Mouse (Mus musculus) lung, embryonic 14.5 days (tissue): ENCODE measurements around the gene Tmem60. TPM values are rescaled to one million over a fixed set of nuclear protein-coding genes. Genes with fewer than 3 reads are reported as not detected.

Source experiments
- ATAC-seq: fragments of 200-750 bp; cut with Nextera tagmentation; 2 replicates; pipeline ENCODE4 v1.8.0; 2017; ENCODE audit warnings: mild to moderate bottlenecking, moderate TSS enrichment, moderate library complexity; ENCODE audit not compliant: insufficient read depth
- DNase-seq: peaks from one replicate; pipeline ENCODE4 v3.0.0-alpha.2; 2015
- H3K27ac ChIP-seq: fragments of 300-500 bp; sonication (generic); 2 replicates; pipeline ENCODE4 v1.5.1; 2014; ENCODE audit warnings: low read depth, mild to moderate bottlenecking, moderate library complexity
- H3K27me3 ChIP-seq: fragments of 300-500 bp; sonication (generic); 2 replicates; pipeline ENCODE4 v1.6.1; 2014; ENCODE audit warnings: low read length, control low read depth; ENCODE audit not compliant: insufficient read depth
- H3K36me3 ChIP-seq: fragments of 300-500 bp; sonication (generic); 2 replicates; pipeline ENCODE4 v1.6.1; 2014; ENCODE audit warnings: control low read depth; ENCODE audit not compliant: insufficient read depth
- H3K4me1 ChIP-seq: fragments of 300-500 bp; sonication (generic); 2 replicates; pipeline ENCODE4 v1.6.1; 2014; ENCODE audit warnings: antibody characterized with exemption, control low read depth; ENCODE audit not compliant: insufficient read depth
- H3K4me2 ChIP-seq: fragments of 300-500 bp; sonication (generic); 2 replicates; pipeline ENCODE4 v1.6.1; 2014; ENCODE audit warnings: mild to moderate bottlenecking
- H3K4me3 ChIP-seq: fragments of 300-500 bp; sonication (generic); 2 replicates; pipeline ENCODE4 v1.5.1; 2014; ENCODE audit warnings: low read depth, low read length
- H3K9ac ChIP-seq: fragments of 300-500 bp; sonication (generic); 2 replicates; pipeline ENCODE4 v1.6.1; 2014
- H3K9me3 ChIP-seq: fragments of 300-500 bp; sonication (generic); 2 replicates; pipeline ENCODE4 v1.6.1; 2016; ENCODE audit warnings: low read depth, low read length, control low read depth
- CTCF ChIP-seq: IDR thresholded peaks from 2 replicates; pipeline ENCODE4 v1.5.1; 2016; ENCODE audit warnings: antibody characterized with exemption, low read depth
- WGBS: fragments of 180-500 bp; shearing (Covaris S2); extraction: QIAGEN DNeasy Blood & Tissue Kit; methylation state at CpG from one replicate; pipeline ENCODE4 v1.1.7; 2014; 5-methylcytosine and 5-hydroxymethylcytosine counted together
- polyA plus RNA-seq: library from polyadenylated mRNA; unstranded; fragments of >200 nt; fragmentation: Nextera tagmentation; extraction: Ambion mirVana; gene quantifications from 2 replicates; pipeline ENCODE4 v1.2.1, GENCODE M21; 2014

The Tmem60 gene
- polyA plus RNA-seq, 1 experiment from 2014 or later = 45.2 TPM

- WGBS = 67% methylated on average over 2 of the region's 2 CpGs
- Histone ChIP-seq H3K9me3 (no peaks in the 10 kb centered on the region), H3K9ac (peak overlapping the region; percentile 22; the same call in 1 of the 2 replicates), H3K4me2 (peak overlapping the region; percentile 63), H3K27me3 (no peaks in the 10 kb centered on the region), H3K36me3 (0 out of 2 replicates have a peak, but pooled peaks cover 1% of the 10 kb centered on the region), H3K4me1 (peaks cover 7% of the 10 kb centered on the region; the same call in 1 of the 2 replicates), H3K4me3 (peak overlapping the region; percentile 65), H3K27ac (no peak overlapping the region)
- DNase-seq = no peak
- ATAC-seq = no peak
- TF ChIP-seq CTCF = no peak
These were observed 1.6 kb upstream of the Tmem60 start for GRCm38 (mm10) chr5:20880386-20880785.

DNA sequence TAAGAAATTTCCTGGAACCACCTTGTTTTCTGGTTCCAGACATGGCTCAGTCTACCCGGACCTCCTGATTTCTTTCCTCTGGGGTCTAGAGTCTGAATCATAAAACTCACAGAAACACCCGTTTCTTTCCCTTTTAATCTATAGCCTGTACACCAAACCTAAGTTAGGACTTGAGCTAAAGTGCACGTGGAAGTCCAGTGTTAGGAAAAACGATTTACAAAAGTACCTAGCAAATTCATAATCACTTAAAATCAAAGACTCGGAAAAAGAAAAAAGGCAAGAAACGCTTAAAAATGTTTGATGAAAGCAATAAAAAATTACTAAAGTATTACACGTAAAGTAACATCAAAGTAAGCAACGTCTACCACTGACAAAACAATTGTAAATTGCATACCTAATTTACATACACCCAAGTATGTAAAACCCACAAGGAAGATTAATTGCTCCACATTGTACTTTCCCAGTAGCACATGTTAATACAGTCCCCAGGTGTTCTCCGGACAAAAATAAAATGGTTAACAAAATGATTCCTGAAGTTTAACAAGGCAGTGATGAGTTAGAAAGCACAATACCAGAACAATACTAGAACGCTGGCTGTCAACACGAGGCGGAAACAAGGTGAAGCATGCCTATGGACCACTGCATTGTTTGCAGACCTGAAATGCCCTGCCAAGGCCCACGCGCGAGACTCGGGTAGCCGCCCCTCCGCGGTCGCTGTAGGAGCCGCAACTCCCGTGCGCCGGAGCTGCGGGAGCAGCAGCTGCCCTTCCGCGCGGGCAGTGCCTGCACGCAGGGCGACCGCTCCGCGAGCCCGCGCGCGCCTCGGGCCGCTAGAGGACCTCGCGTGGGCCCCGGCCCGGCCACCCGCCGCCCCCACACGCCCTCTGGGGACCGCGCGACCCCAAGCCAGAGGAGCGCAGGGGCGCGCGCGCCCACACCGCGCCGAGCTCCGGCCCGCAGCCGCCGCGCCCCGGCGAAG, 905 bp upstream of the Tmem60 start:
- TF ChIP-seq CTCF = no peak
- Histone ChIP-seq H3K27me3 (no peaks in the 10 kb centered on the region), H3K4me1 (peaks cover 7% of the 10 kb centered on the region; the same call in 1 of the 2 replicates), H3K36me3 (0 out of 2 replicates have a peak, but pooled peaks cover 3% of the 10 kb centered on the region), H3K27ac (peak overlapping the region; percentile 92), H3K4me2 (peak overlapping the region; percentile 63), H3K9me3 (no peaks in the 10 kb centered on the region), H3K9ac (peak overlapping the region; percentile 80), H3K4me3 (peak overlapping the region; percentile 65)
- peak; percentile 65 for DNase-seq
- ATAC-seq = peak; percentile 39
- WGBS = 1% methylated on average over 47 of the region's 64 CpGs

- Histone ChIP-seq H3K9me3 (no peaks in the 10 kb centered on the region), H3K27me3 (no peaks in the 10 kb centered on the region), H3K36me3 (peaks cover 7% of the 10 kb centered on the region; the same call in 1 of the 2 replicates), H3K4me2 (peak overlapping the region; percentile 65), H3K9ac (peak overlapping the region; percentile 26; the same call in 1 of the 2 replicates), H3K4me1 (peaks cover 7% of the 10 kb centered on the region; the same call in 1 of the 2 replicates), H3K27ac (no peak overlapping the region), H3K4me3 (no peak overlapping the region)
- no peak for DNase-seq
- ATAC-seq = no peak
- no peak for TF ChIP-seq CTCF
- WGBS = 67% methylated on average over 4 of the region's 4 CpGs
These were observed 2.1 kb downstream of the Tmem60 start for GRCm38 (mm10) chr5:20884036-20884620.

DNA sequence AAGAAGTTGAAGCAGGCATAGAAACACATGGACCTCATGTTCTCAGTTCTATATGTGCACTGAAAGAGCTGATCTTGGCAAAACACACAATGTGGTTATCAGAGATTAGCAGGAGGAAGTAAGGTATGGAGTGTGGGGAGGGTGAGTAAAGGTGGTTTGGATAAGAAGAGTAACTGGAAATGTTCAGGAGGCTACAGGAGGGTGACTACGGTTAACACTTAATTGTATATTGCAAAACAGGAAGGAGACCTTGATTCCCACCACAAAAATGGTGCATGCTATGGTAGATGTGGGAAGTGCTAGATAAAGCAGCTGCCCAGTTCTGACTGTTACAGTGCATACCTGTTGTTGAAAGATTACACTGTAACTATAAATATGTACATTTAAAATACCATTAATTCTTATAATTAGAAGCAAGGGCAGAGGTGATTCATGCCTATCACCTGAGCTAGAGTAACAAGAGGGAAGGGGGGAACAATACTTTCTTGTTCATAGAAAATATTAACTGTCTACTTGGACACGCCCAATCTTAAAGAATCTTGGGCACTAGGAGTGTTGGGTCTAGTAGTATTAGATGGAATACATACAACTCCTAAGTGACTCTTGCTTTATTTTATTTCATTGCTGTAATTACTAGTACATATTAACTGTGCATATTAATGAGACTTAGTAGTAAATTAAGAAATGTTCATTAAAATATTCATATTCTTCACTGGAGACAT, 15.6 kb downstream of the Tmem60 start:
- H3K9ac ChIP-seq = no peak overlapping the region
- H3K4me1 ChIP-seq = no peaks in the 10 kb centered on the region
- no peak for TF ChIP-seq CTCF
- no peaks in the 10 kb centered on the region for H3K9me3 ChIP-seq
- H3K36me3 ChIP-seq = peaks cover 38% of the 10 kb centered on the region
- DNase-seq (no peak), ATAC-seq (no peak)
- 86% methylated on average over 2 of the region's 2 CpGs for WGBS
- H3K27ac ChIP-seq = no peak overlapping the region
- H3K27me3 ChIP-seq = no peaks in the 10 kb centered on the region
- no peak overlapping the region for H3K4me2 ChIP-seq
- no peak overlapping the region for H3K4me3 ChIP-seq

GRCm38 (mm10) chr5:20904647-20905046, 22.7 kb downstream of the Tmem60 start:
- Histone ChIP-seq H3K4me2 (no peak overlapping the region), H3K27me3 (no peaks in the 10 kb centered on the region), H3K4me1 (no peaks in the 10 kb centered on the region), H3K27ac (no peak overlapping the region), H3K9ac (no peak overlapping the region), H3K36me3 (peaks cover 27% of the 10 kb centered on the region; the same call in 1 of the 2 replicates), H3K9me3 (no peaks in the 10 kb centered on the region), H3K4me3 (no peak overlapping the region)
- ATAC-seq (no peak), DNase-seq (no peak)
- TF ChIP-seq CTCF = no peak
- WGBS = 93% methylated on average over 2 of the region's 2 CpGs

DNA sequence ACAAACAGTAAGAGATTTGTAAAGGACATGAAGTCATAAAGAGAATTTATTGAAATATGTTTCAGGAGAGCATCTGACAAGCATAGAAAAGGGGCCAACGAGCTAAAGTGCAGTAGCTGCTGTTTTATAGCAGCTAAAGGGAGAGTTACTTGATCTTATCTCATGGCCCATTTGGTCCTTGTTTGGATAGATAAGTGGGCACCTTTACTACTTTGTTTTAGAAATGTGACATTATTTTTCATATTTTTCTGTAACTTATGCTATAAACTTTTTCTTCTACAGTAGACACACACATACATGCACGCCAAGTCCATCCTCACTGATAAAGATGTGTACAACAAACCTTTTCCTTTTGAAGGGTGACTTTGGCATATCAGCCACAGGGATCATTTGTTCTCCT, 23.4 kb downstream of the Tmem60 start:
- H3K4me2 ChIP-seq = no peak overlapping the region
- no peaks in the 10 kb centered on the region for H3K4me1 ChIP-seq
- H3K4me3 ChIP-seq = no peak overlapping the region
- no peak overlapping the region for H3K9ac ChIP-seq
- peaks cover 24% of the 10 kb centered on the region; the same call in 1 of the 2 replicates for H3K36me3 ChIP-seq
- H3K9me3 ChIP-seq = no peaks in the 10 kb centered on the region
- ATAC-seq (no peak), DNase-seq (no peak)
- WGBS = 73% methylated on average over 2 of the region's 2 CpGs
- H3K27me3 ChIP-seq = no peaks in the 10 kb centered on the region
- H3K27ac ChIP-seq = no peak overlapping the region
- TF ChIP-seq CTCF = no peak
